Mouse (Mus musculus) neutrophil, adult 5-6 weeks (primary cell): Measurements from ENCODE around the gene Pter. TPM values are rescaled to one million over a fixed set of nuclear protein-coding genes. Genes with fewer than 3 reads are reported as not detected.

Experiments used
- ATAC-seq: fragments of 151-379, 151-347 bp; 2 replicates; pipeline ENCODE4 v1.8.0; 2017; ENCODE audit warnings: mild to moderate bottlenecking, moderate TSS enrichment; ENCODE audit not compliant: insufficient number of reproducible peaks, poor library complexity, low FRiP score, severe bottlenecking; ENCODE audit errors: extremely low read depth
- total RNA-seq: library from RNA; stranded (forward); fragments of 200-1000 nt; gene quantifications from 2 replicates; pipeline ENCODE4 v1.2.3, GENCODE M21; 2017

Pter gene
- total RNA-seq, 1 experiment from 2014 or later, result not detected

DNA sequence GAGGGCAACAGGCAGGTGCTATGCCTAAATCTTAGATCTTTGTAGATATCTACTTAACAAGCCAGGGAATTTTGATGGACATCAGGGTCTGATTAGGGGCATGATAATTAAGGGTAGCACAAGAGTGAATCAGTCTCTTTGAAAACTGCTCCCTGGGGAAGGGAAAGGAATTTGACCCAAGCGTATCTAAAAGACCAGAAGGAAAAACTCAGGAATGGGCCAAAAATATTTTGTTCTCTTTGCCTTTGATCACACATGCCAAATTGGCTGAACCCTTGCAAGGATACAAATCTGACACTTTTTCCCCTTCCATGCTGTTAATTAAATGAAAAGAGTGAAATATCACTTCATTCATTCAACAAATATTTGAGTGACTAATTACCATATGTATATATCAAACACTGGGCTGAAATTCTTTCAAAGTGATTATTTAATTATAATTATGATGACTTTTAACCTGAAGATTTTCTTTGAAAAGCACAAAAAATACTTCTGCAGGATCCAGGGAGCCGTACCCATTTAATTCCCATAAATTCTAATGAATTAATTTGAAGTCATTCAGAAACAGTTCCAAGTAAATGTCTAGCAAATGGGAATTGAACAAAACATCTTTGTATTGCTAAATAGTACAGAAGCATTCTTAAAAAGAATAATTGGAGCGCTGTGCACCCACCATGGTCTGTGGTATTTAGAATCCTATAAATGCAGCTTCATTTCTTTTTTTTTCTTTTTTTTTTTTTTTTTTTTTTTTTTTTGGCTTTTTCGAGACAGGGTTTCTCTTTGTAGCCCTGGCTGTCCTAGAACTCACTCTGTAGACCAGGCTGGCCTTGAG is 61.3 kb downstream of the Pter start:
- ATAC-seq, result no peak

GRCm38 (mm10) chr2:13000026-13000425 is 76.2 kb downstream of the Pter start:
- ATAC-seq, result no peak

DNA sequence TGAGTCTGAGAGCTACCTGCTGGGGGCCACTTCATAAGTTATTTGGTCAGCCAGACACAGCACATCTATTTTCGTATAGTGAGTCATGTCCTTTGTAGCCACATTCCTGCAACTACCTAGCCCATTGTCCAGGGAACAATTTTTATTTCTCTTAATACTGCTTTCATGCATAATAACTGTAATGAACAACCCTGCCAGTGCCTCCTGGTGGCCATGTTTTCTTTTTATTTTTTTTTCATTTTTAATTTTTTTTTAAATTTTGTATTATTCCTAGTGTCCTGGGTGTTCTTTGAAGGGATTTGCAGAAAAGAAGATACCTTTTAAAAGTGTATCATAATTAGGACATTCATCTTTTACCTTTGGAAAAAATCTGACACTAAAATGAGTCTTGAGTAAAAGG is 84.6 kb downstream of the Pter start:
- ATAC-seq, result no peak

- ATAC-seq, result no peak
Observed at GRCm38 (mm10) chr2:13009261-13009972, 85.6 kb downstream of the Pter start.

DNA sequence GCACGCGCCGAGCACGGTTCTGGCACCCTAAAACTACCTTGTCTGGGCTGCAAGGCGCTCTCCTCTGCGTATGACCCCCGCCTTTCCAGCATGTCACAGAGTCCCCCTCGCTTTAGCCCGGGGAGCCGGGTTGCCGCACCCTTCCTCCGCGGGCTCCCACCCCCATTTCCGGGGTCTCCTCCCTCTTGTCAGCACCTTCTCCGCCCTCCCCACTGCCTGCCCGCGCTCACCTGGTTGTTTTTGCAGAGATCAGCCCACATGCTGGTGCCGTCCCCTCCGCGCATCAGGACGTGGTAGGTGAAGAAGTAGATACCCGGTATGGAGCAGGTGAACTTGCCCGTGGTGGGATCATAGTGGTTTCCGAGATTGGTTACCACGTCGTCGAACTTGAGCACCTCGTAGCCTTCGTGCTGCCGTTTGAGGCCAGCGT is 86.2 kb downstream of the Pter start:
- ATAC-seq, result no peak

DNA sequence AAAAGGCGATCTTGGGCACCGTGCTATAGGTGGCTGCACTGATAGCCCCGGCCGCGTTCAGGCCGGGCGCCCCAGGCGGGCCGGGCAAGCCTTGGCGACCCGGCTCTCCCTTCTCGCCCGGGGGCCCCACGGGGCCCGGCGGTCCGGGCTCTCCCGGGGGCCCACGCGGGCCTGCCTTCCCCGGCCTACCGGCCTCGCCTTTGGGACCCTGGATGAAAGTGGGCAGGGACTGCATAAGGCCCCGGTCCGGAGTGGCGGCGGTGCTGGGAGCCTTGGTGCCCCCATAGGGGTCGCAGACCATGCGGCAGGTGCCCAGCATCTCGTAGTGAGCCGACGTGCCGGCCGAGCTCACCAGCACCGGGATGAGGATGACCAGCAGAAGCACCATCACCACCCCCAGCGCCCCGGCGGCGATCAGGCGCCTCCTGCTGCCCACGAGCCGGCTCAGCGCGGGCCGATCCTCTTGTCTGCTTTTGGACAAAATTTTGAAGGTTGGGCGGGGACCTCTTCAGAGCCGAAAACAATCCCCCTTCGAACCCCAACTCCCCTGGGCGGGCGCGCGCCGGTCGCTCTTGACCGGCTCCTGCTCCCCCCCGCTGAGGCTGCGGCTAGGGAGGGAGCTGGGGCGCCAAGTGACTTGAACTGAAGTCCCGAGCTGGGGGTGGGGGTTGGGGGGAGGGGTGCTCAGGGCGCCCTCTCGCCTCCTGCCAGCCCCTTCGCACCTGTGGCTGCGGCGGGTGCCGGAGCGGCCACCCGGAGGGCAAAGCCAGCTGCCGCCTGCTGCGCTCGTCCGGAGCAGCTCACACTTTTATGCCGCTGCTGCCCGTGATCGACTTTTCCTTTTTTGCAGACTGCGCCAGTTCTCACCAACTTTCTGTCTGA is 86.9 kb downstream of the Pter start:
- ATAC-seq, result no peak

DNA sequence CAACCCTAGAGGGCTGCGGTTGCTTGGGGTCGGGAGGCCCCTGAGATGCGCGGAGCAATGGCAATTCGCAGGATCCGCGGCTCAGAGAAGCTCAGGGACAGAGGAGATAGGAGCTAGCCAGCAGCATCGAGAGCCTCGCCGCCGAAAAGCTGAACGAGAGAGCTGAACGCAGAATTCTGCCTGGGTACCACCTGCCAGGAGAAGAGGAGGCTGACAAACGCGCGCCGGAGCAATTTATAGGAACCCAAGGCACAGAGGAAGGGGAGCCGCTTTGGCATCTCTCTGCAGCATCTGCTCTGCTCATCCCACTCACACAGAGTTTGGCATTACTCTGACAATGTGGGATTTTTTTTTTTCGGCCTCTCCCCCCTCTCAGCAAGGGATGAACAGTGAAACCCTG is 87.6 kb downstream of the Pter start, which contains the start of gene C1ql3:
Gene C1ql3, minus strand, starts transcription at position 335 of the 400 bp plus-strand sequence.
- ATAC-seq, result no peak

DNA sequence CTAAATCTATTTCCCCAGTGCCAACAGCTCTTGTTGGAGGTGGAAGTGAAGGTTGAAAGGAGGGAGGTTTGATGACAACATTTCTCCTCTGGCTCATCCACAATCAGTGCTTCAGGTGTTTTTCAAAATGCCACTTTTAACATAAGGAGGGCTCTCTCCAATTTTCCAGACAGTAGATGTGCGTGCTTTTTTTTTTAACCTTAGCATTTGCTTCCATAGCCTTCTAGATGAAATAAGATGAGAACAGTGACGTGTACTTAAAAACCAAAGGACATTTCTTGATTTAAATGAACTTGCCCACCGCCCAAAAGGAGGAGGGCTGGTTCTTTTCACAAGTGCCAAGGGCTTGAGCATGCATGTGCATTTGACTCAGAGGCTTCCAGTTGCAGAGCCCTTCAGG is 88.1 kb downstream of the Pter start:
- ATAC-seq, result no peak

DNA sequence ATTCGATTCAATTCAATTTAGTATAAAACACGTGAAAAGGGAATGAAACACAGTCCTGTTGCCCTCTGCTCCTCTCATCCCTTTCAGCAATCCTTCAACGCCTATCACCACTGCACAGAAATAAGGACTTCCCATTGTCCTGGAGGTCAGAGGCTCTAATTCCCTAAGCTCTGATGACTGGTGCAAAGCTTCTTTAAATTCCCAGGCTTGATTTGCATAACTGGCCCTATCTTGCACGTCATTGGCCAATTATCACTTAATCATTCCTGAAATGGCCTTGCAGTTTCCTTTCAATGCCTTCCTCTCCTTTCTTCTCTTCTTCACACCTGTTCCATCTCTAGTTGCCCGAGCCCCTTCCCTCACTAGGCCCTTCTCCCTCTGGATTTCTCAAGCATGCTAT is 94.5 kb downstream of the Pter start:
- no peak for ATAC-seq

- no peak for ATAC-seq
Observed at GRCm38 (mm10) chr2:13018861-13019260, 95.0 kb downstream of the Pter start.

DNA sequence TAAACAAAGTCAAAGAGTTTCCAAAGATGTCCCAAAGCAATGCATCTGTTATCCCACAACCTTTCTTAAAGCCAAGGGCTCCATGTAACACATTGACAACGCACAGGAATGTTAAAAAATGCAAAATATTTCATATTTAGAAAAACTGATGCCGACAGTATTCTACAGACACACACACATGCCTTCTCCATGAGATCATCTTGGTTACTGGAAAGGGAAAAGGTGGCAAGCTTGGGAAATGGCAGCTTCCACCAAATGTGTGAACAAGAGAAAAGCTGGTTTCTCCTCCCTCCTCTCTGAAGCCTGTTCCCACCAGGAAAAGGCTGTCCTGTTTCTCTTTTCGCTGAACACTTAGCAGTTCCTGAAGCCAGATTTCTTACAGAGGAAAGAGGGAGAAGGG is 114.9 kb downstream of the Pter start:
- no peak for ATAC-seq

GRCm38 (mm10) chr2:13039785-13040184 is 115.9 kb downstream of the Pter start:
- no peak for ATAC-seq

- ATAC-seq, result no peak
Observed at GRCm38 (mm10) chr2:13044555-13044954, 120.7 kb downstream of the Pter start.

DNA sequence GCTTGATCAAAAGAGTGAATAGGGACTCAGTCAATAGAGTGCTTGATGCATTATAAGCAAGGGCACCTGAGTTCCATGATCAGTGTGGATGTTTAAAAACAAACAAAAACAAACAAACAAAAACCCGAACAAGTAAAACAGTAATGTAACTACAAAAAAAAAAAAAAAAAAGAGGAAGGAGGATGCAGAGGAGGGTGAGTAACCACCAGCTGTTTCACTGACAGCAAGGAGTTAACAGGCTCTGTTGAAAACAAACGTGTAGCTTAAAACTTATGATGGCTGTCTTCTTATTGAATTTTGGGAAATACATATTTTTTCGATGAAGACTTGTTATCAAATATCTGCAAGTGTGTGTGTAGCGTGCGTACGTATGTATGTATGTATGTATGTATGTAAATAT is 124.8 kb downstream of the Pter start:
- no peak for ATAC-seq

Other genes with a start within 250 kb of the Pter start
- gene C1ql3, start 87.8 kb downstream of the Pter start, total RNA-seq, result 0.12 TPM in 1 of 2 replicates, not detected in the other